Mouse (Mus musculus): Measurements from ENCODE around the gene Ccnc.
"Not testable (repeated sequence)": the region's sequence is repeated elsewhere in the genome, so short reads cannot be mapped to it uniquely, and the experiment has no call there.

Gene Ccnc

DNA sequence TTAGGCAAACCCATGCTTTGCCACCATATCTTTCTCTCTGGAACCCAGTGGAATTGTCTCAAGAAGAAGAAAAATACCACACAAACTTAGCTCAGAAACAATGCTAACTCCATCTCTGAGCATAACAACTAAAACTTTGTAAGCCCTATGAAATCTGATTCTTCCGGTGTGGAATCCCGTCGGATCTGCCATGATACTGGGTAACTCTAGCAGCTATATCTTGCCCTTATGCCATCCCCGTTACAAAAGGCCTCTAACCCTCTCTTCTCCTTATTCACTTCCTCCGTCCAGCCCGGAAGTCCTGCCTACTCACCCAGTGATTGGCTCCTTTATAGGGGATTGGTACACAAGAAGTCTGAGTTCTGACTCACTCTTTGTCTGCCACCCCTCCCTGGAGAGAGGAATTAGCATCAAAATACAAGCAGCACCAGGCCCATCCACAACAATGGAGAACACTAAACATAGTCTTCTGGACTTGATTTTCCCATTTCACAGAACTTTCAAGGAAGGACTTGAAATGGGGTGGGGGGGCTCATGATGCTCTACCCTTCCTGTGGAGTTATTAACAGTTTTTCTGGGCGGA, 4.7 kb upstream of the Ccnc start:
- in situ Hi-C loops (cut with MboI; ENCODE audit: unreplicated experiment in 2 of 2), result loop anchor here (10.0 kb wide), 2 partner anchors 92 to 102 kb away; no protein-coding TSS in a partner anchor

- in situ Hi-C loops (cut with MboI; ENCODE audit: unreplicated experiment in 2 of 2), result loop anchor here (5.0 to 10.0 kb wide), 3 partner anchors 40 to 98 kb away; partner anchors contain the start of genes Tstd3 (in 1 of the 2) and Usp45 (in 1 of the 2)
These were observed 438 bp upstream of the Ccnc start for GRCm38 (mm10) chr4:21726912-21727614.

- in situ Hi-C loops (cut with MboI; ENCODE audit: unreplicated experiment in 2 of 2), result no loop called here
These were observed 11.7 kb downstream of the Ccnc start for GRCm38 (mm10) chr4:21739169-21739568.

DNA sequence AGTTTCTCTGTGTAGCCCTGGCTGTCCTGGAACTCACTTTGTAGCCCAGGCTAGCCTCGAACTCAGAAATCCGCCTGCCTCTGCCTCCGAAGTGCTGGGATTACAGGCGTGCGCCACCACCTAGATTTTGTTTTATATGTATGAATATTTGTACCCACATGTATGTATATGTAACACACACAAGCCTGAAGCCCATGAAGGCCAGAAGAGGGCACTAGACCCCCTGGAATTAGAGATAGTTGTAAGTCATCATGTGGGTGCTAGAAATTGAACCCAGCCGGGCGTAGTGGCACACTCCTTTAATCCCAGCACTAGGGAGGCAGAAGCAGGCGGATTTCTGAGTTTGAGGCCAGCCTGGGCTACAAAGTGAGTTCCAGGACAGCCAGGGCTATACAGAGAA, 16.6 kb downstream of the Ccnc start:
- in situ Hi-C loops (cut with MboI; ENCODE audit: unreplicated experiment in 2 of 2), result not testable (repeated sequence)

DNA sequence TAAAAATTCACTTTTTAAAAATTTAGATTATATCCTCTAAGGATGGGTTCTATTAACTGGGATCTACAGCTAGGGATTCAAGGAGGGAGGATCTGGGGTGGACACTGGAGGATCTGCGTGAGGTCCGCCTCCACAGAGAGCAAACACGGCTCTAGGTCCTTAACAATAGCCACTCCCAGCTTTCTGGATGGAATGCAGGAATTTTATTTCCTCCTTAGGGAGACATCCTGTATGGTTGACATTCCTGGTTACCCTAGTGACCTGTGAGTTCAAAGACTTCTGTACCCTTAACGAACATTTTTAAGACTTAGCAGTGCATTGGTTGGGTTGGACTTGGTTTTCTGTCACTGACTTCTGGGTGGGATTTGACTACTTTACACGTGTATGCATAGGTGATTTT, 18.2 kb downstream of the Ccnc start:
- in situ Hi-C loops (cut with MboI; ENCODE audit: unreplicated experiment in 2 of 2), result no loop called here

GRCm38 (mm10) chr4:21755123-21755789, 27.8 kb downstream of the Ccnc start:
- in situ Hi-C loops (cut with MboI; ENCODE audit: unreplicated experiment in 2 of 2), result no loop called here

- in situ Hi-C loops (cut with MboI; ENCODE audit: unreplicated experiment in 2 of 2), result no loop called here
These were observed 31.4 kb downstream of the Ccnc start for GRCm38 (mm10) chr4:21758860-21759259.

DNA sequence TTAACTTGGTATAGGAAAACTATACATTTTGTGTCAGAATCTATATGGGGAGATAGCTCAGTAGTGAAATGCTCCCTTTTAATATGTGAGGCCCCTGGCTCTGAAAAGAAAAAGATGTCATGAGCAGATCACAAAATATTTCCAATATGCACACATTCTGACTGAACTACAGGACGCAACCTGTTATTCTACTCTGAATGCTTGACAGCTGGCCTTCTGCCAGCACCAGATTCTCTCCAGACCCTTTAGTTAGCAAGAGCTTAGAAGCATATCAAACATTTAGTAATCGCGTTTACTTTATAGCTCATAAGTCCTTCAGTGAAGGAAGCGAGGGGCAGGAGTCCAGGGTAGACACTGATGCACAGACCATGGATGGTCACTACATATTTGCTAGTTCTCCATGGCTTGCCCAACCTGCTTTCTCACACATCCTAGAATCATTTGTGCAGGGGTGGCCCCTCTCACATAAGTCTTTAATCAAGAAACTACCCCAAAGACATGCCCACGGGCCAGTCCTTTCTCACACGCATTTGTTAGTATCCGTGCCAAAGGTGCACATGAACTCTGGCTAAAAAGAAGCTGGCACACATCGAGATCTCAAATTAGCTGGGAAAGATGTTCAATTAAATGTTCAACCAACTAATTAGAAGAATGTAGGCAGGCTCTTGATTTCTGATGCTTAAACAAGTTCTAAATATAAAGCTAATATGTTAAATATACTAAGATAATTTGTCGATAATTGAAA, 34.1 kb downstream of the Ccnc start:
- in situ Hi-C loops (cut with MboI; ENCODE audit: unreplicated experiment in 2 of 2), result no loop called here

DNA sequence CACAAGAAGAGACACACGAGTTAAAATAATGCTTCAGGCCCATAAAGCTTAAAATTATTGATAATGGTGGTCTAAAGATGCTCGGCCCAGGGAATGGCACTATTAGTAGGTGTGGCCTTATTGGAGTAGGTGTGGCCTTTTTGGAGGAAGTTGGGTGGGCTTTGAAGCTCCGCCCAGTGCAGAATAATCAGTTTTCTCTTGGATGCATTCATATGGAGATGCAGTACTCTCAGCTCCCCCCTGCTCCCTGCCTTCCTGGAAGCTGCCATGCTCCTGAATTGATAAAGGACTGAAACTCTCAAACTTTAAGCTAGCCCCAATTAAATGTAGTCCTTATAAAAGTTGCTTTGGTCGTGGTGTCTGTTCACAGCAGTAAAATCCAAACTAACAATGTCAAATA, 36.3 kb downstream of the Ccnc start:
- in situ Hi-C loops (cut with MboI; ENCODE audit: unreplicated experiment in 2 of 2), result no loop called here

DNA sequence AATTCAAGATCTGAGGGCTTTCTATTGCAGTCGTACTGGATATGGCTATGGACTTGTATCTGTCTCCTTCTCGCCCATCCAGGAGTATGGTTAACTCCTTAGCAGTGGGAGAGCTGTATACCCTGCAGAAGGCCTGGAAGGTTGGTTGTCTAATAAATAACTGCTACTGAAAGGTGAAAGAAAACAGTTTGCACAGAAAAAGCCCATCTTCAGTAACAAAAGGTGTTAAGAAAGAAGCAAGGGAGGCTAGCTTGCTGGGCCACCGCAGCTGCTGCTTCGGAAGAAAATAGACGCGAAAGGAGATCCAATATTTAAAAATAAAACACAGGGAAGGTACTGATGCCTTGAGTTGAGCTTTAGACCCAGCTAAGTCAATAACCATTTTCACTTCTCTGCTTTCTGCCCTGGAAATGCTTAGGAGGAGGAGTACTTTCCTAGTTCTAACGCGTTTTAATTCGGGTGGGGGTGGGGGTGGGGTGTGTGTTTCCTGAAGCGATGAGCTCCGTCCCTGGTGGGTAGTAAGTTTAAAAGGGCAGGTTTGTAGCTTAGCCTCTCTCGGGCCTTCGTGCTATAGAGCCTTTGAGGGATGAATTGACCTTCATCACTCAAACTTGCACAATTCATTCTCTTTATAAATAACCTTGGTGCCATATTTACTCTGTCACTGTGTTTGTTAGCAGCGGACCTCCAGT, 38.8 kb downstream of the Ccnc start:
- in situ Hi-C loops (cut with MboI; ENCODE audit: unreplicated experiment in 2 of 2), result loop anchor here in 1 of 2 experiments (5.0 kb wide), 1 partner anchor 39 kb away; the partner anchor contains the start of gene Ccnc

DNA sequence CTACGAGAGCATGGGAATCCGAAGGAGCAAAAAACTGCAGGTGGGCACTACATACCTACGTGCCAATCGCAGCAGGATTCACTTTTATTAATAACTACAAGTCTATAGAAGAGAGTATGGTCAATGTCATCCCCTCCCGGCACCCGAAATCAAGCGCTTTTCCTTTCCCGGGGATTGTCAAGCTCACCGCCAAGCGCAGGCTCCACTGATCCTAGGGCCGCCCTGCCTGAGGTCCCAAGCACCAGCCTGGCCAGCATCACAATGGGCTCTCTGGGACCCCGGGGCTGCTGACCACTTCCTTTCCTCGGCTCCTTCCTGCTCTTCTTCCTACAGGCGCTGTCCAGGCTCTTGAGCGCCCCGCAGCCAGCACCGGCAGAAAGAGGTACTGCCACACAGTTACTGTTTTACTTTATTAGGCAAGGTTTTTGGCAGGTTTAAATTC, 39.4 kb downstream of the Ccnc start, which contains the start of the genes Usp45 and Tstd3:
Gene Usp45, plus strand, starts transcription at position 294 of the 442 bp plus-strand sequence.
Gene Tstd3, minus strand, starts transcription at position 350 of the 442 bp plus-strand sequence.
- in situ Hi-C loops (cut with MboI; ENCODE audit: unreplicated experiment in 2 of 2), result loop anchor here in 1 of 2 experiments (5.0 kb wide), 1 partner anchor 40 kb away; the partner anchor contains the start of gene Ccnc

GRCm38 (mm10) chr4:21771064-21771463, 43.6 kb downstream of the Ccnc start:
- in situ Hi-C loops (cut with MboI; ENCODE audit: unreplicated experiment in 2 of 2), result loop anchor here in 1 of 2 experiments (10.0 kb wide), 1 partner anchor 236 kb away; no protein-coding TSS in a partner anchor

GRCm38 (mm10) chr4:21772306-21772705, 44.8 kb downstream of the Ccnc start:
- in situ Hi-C loops (cut with MboI; ENCODE audit: unreplicated experiment in 2 of 2), result loop anchor here in 1 of 2 experiments (10.0 kb wide), 1 partner anchor 238 kb away; no protein-coding TSS in a partner anchor

DNA sequence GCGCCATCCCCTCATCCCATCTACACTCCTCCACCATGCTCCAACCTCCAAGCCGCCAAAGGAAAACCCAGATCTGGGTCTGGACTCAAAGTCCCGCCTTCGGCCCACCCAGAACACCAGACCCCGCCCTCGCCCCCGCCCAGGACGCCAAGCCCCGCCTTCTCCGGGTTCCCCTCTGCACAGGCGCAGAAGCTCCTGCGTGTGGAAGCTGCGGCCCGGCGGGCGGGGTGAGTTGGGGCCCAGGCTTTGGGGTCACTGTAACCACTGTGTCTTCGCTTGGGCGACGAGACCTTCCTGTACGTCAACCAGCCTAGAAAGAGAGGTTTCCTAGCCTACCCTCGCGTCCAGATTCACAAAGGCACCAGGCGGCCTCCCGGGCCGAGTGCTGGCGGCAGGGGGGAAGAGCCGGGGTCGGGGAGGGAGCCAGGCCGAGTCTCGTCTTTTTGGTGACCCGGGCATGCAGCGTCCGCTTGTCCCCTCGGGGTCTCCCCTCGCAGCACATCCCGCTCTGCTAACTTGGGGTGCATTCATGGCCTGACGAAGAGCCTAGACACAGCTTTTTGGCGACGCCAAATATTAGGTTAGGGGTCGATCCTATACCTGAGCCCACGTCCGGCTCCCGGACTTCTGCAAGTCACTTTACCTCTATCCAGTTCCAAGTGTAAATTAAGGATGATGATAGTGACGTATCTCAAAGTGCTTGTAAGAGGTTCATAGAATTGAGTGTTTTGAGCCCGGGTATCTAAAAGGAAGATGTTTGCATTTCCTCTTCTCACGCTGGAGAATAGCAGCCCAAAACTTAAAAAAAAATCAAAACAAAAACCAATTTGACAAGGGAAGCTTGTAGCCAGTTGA, 48.8 kb downstream of the Ccnc start:
- in situ Hi-C loops (cut with MboI; ENCODE audit: unreplicated experiment in 2 of 2), result loop anchor here in 1 of 2 experiments (10.0 kb wide), 1 partner anchor 242 kb away; no protein-coding TSS in a partner anchor

- in situ Hi-C loops (cut with MboI; ENCODE audit: unreplicated experiment in 2 of 2), result loop anchor here in 1 of 2 experiments (10.0 kb wide), 1 partner anchor 242 kb away; no protein-coding TSS in a partner anchor
These were observed 49.4 kb downstream of the Ccnc start for GRCm38 (mm10) chr4:21776946-21777265.

DNA sequence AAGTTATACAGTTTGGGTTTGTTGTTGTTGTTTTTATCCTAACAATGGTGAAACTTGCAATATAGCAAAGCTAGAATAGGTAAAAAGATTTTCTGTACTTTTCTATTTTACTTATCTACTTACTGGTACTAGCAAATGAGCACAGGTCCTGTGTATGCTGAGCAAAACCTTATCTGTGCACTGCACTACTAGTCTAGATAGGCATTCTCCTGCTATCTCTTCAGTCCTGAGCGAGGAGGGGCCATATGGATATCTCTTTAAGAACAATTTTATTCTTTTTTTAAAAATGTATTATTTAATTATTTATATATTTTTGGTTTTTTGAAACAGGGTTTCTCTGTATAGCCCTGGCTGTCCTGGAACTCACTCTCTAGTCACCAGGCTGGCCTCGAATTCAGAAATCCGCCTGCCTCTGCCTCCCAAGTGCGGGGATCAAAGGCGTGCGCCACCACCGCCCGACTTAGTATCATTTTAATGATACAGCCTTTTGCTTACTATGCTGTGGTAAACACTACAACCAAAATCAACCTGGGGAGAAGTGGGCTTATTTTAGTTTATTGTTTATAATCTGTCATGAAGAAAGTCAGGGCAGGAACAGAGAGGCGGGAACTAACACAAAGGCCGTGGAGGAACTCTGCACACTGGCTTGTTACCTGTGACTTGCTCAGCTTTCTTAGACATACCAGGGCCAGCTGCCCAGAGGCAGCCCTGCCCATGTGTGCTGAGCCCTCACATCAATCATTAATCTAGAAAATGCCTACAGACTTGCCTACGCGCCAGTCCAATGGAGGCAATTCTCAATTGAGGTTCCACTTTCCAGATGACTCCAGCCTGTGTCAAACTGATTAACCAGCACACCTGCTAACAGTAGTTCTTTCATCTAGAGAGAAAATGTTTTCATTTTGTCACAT, 53.6 kb downstream of the Ccnc start:
- in situ Hi-C loops (cut with MboI; ENCODE audit: unreplicated experiment in 2 of 2), result no loop called here

DNA sequence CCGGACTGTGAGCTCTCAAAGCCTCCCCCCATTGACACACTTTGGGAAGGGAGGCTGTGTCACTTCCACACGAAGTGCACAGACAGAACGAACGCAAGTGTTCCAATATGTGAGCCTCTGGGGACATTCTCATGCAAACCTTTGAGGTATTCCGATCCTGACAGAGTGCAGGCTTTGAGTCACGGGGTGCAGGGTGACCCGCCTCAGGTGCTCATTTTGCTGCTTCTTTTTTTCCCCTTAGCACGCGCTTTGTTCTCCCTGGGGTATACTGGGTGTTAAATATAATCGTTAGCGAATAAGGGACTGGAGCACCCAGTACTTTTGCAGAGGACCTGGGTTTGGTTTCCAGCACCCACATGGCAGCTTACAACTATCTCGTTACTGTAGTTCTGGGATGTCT, 58.8 kb downstream of the Ccnc start:
- in situ Hi-C loops (cut with MboI; ENCODE audit: unreplicated experiment in 2 of 2), result no loop called here

- in situ Hi-C loops (cut with MboI; ENCODE audit: unreplicated experiment in 2 of 2), result no loop called here
These were observed 61.4 kb downstream of the Ccnc start for GRCm38 (mm10) chr4:21788903-21789302.
